ENCODE assay signal across 29 mouse cellular contexts in genomic region chr3:56810548-56811071, GRCm38 (mm10).
DNase-seq lines count a peak whose midpoint lies in the region; ATAC-seq lines count a peak whose summit lies in the region.
"Had no signal": no experiment of that assay in that cellular context is flagged by ENCODE, and none has a peak within 500 bp of the region (broad histone marks: within the 10 kb centered on the region; RNA-seq: fewer than 3 reads in every experiment).

No protein-coding gene starts in this region.

- no peaks in the 10 kb centered on the region for H3K4me1 ChIP-seq in neural tube, embryonic 13.5 days (replicated peaks)
- H3K4me1 ChIP-seq: embryonic facial prominence, embryonic 10.5 days; embryonic facial prominence, embryonic 15.5 days; forebrain, embryonic 13.5 days; heart, embryonic 13.5 days; liver, embryonic 12.5 days; megakaryocyte, embryonic 14.5 days had no signal

- peak; percentile 48 for DNase-seq in layer of hippocampus, adult 11-12 months (ENCODE audit: low spot score)
- DNase-seq in layer of hippocampus, postnatal 25 days (ENCODE audit: extremely low spot score in 1 of 2, low spot score in 1 of 2), result no peak
- DNase-seq in neural tube, embryonic 10.5 days (ENCODE audit: extremely low spot score, low spot score), result no peak
- peak; percentile 16 to 36 for DNase-seq in layer of hippocampus, postnatal 36 days
- peak; percentile 19 for DNase-seq in telencephalon, adult 2 months (ENCODE audit: low read depth, low spot score)
- DNase-seq: adrenal gland, adult 2 months; adrenal gland, postnatal 36 days; B cell, adult 2 months; cerebellum, adult 8-10 months; cerebellum, postnatal 25 days; gastrocnemius, postnatal 10 days; heart, postnatal 10 days; kidney, postnatal 14 days; left cerebral cortex, postnatal 4 days; liver, postnatal 0 days; lung, postnatal 36 days; right cerebral cortex, postnatal 4 days; thymus, adult 2 months; thymus, postnatal 36 days had no signal

- no peak overlapping the region for H3K4me2 ChIP-seq in neural tube, embryonic 13.5 days
- H3K4me2 ChIP-seq: embryonic facial prominence, embryonic 15.5 days; forebrain, embryonic 13.5 days; heart, embryonic 13.5 days; liver, embryonic 12.5 days had no signal

- no peak overlapping the region for H3K27ac ChIP-seq in neural tube, embryonic 13.5 days (replicated peaks)
- H3K27ac ChIP-seq: embryonic facial prominence, embryonic 10.5 days; embryonic facial prominence, embryonic 15.5 days; forebrain, embryonic 13.5 days; heart, embryonic 13.5 days; liver, embryonic 12.5 days; stomach, postnatal 0 days had no signal

- ATAC-seq in neural tube, embryonic 13.5 days (ENCODE audit: low read depth), result peak; percentile 63
- ATAC-seq in cerebellum, adult (ENCODE audit: insufficient number of reproducible peaks, low FRiP score, low TSS enrichment), result no peak
- ATAC-seq: forebrain, embryonic 13.5 days; intestine, postnatal 0 days; liver, embryonic 12.5 days; liver, postnatal 0 days had no signal

- H3K9ac ChIP-seq in neural tube, embryonic 13.5 days, result no peak overlapping the region
- H3K9ac ChIP-seq: embryonic facial prominence, embryonic 15.5 days; forebrain, embryonic 13.5 days; heart, embryonic 13.5 days; liver, embryonic 12.5 days; liver, postnatal 0 days had no signal

- H3K9me3 ChIP-seq in neural tube, embryonic 13.5 days, result no peaks in the 10 kb centered on the region
- H3K9me3 ChIP-seq: embryonic facial prominence, embryonic 10.5 days; embryonic facial prominence, embryonic 15.5 days; forebrain, embryonic 13.5 days; heart, embryonic 13.5 days; liver, embryonic 12.5 days; megakaryocyte, embryonic 14.5 days had no signal

- H3K27me3 ChIP-seq in neural tube, embryonic 13.5 days, result no peaks in the 10 kb centered on the region
- H3K27me3 ChIP-seq: embryonic facial prominence, embryonic 15.5 days; forebrain, embryonic 13.5 days; heart, embryonic 13.5 days; liver, embryonic 12.5 days; megakaryocyte, embryonic 14.5 days had no signal

- H3K36me3 ChIP-seq in neural tube, embryonic 13.5 days, result no peaks in the 10 kb centered on the region
- H3K36me3 ChIP-seq: embryonic facial prominence, embryonic 10.5 days; embryonic facial prominence, embryonic 15.5 days; heart, embryonic 13.5 days; liver, embryonic 12.5 days had no signal

- H3K4me3 ChIP-seq in neural tube, embryonic 13.5 days, result no peak overlapping the region
- H3K4me3 ChIP-seq: embryonic facial prominence, embryonic 10.5 days; embryonic facial prominence, embryonic 15.5 days; forebrain, embryonic 13.5 days; heart, embryonic 13.5 days; liver, embryonic 12.5 days; megakaryocyte, embryonic 14.5 days had no signal

- 55% methylated on average over 1 of the region's 1 CpGs for WGBS in neural tube, embryonic 13.5 days

Comparison
In these comparisons a context has a peak if more than half of its experiments do, and no peak if none do; other contexts are left out.
1. DNase-seq: peak in layer of hippocampus, adult 11-12 months (single experiment), layer of hippocampus, postnatal 36 days (2 of 2) and telencephalon, adult 2 months (single experiment); none in layer of hippocampus, postnatal 25 days (0 of 2) and neural tube, embryonic 10.5 days (single experiment).